Comparison of ENCODE assay signal across 22 mouse cellular contexts in the genomic region with DNA sequence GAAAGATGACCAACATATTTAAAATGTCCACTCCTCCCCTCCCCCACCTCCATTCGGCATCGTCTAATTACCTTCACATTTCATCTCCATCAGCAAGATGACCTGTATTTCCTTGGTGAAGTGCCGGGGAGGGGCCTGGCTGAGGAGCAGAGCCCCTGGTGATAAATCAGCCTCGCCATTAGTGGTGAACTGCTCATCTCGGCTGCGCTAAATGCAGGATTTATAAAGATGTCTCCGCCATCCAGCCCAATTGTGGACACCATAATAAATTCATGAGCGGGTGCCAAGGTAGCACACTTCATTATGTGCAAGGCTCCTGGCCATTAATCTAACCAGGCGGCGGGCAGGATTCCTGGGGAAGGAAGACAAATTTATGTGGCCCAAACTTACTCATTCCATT.
DNase-seq lines count a peak whose midpoint lies in the region; ATAC-seq and TF ChIP-seq lines count a peak whose summit lies in the region.
"Had no signal": no experiment of that assay in that cellular context is flagged by ENCODE, and none has a peak within 500 bp of the region (broad histone marks: within the 10 kb centered on the region; RNA-seq: fewer than 3 reads in every experiment).

No protein-coding gene starts in this region.

- TF ChIP-seq CTCF in intestine, postnatal 0 days (IDR thresholded peaks at IDR 0.05; ENCODE audit: low read depth), result no peak

- no peaks in the 10 kb centered on the region for H3K27me3 ChIP-seq in midbrain, embryonic 14.5 days (ENCODE audit: control insufficient read depth, insufficient read depth, low read length)
- H3K27me3 ChIP-seq in midbrain, embryonic 11.5 days (ENCODE audit: control insufficient read depth, insufficient read depth, low read length), result no peaks in the 10 kb centered on the region
- H3K27me3 ChIP-seq in hindbrain, embryonic 15.5 days, result no peaks in the 10 kb centered on the region
- H3K27me3 ChIP-seq in neural tube, embryonic 12.5 days (replicated peaks), result no peaks in the 10 kb centered on the region
- H3K27me3 ChIP-seq in intestine, postnatal 0 days (replicated peaks; ENCODE audit: control insufficient read depth, insufficient read depth, low read length), result no peaks in the 10 kb centered on the region
- H3K27me3 ChIP-seq in liver, embryonic 11.5 days (replicated peaks; ENCODE audit: control insufficient read depth, insufficient read depth, low read length), result no peaks in the 10 kb centered on the region
- H3K27me3 ChIP-seq: embryonic facial prominence, embryonic 12.5 days; liver, embryonic 12.5 days had no signal

- no peaks in the 10 kb centered on the region for H3K36me3 ChIP-seq in midbrain, embryonic 14.5 days (ENCODE audit: control insufficient read depth, insufficient read depth, low read length)
- H3K36me3 ChIP-seq in midbrain, embryonic 11.5 days (ENCODE audit: control insufficient read depth, insufficient read depth, low read length), result no peaks in the 10 kb centered on the region
- no peaks in the 10 kb centered on the region for H3K36me3 ChIP-seq in hindbrain, embryonic 15.5 days
- H3K36me3 ChIP-seq in neural tube, embryonic 12.5 days, result no peaks in the 10 kb centered on the region
- no peaks in the 10 kb centered on the region for H3K36me3 ChIP-seq in intestine, postnatal 0 days (ENCODE audit: control insufficient read depth, insufficient read depth)
- no peaks in the 10 kb centered on the region for H3K36me3 ChIP-seq in liver, embryonic 11.5 days (ENCODE audit: control insufficient read depth, insufficient read depth, low read length)
- H3K36me3 ChIP-seq: embryonic facial prominence, embryonic 12.5 days; heart, embryonic 10.5 days; liver, embryonic 12.5 days had no signal

- no peaks in the 10 kb centered on the region for H3K9me3 ChIP-seq in midbrain, embryonic 14.5 days (ENCODE audit: control insufficient read depth, low read length)
- H3K9me3 ChIP-seq in midbrain, embryonic 11.5 days (ENCODE audit: control insufficient read depth, low read length), result no peaks in the 10 kb centered on the region
- H3K9me3 ChIP-seq in hindbrain, embryonic 15.5 days, result no peaks in the 10 kb centered on the region
- H3K9me3 ChIP-seq in neural tube, embryonic 12.5 days, result no peaks in the 10 kb centered on the region
- H3K9me3 ChIP-seq in intestine, postnatal 0 days (ENCODE audit: control insufficient read depth), result no peaks in the 10 kb centered on the region
- H3K9me3 ChIP-seq in liver, embryonic 11.5 days (ENCODE audit: control insufficient read depth, low read length), result no peaks in the 10 kb centered on the region
- H3K9me3 ChIP-seq: embryonic facial prominence, embryonic 12.5 days; heart, embryonic 10.5 days; liver, embryonic 12.5 days had no signal

- no peaks in the 10 kb centered on the region; the same call in 1 of the 2 replicates for H3K4me1 ChIP-seq in midbrain, embryonic 14.5 days (ENCODE audit: control insufficient read depth, insufficient read depth, low read length)
- H3K4me1 ChIP-seq in midbrain, embryonic 11.5 days (ENCODE audit: control insufficient read depth, insufficient read depth, low read length), result no peaks in the 10 kb centered on the region
- 0 out of 2 replicates have a peak, but pooled peaks cover 7% of the 10 kb centered on the region for H3K4me1 ChIP-seq in hindbrain, embryonic 15.5 days (replicated peaks)
- 0 out of 2 replicates have a peak, but pooled peaks cover 4% of the 10 kb centered on the region for H3K4me1 ChIP-seq in neural tube, embryonic 12.5 days
- H3K4me1 ChIP-seq in intestine, postnatal 0 days (replicated peaks; ENCODE audit: control insufficient read depth, insufficient read depth, low read length), result no peaks in the 10 kb centered on the region
- no peaks in the 10 kb centered on the region for H3K4me1 ChIP-seq in liver, embryonic 11.5 days (replicated peaks; ENCODE audit: control insufficient read depth, insufficient read depth, low read length)
- H3K4me1 ChIP-seq: embryonic facial prominence, embryonic 12.5 days; heart, embryonic 10.5 days; liver, embryonic 12.5 days had no signal

- H3K4me2 ChIP-seq in midbrain, embryonic 14.5 days (ENCODE audit: low read length), result no peak overlapping the region
- no peak overlapping the region for H3K4me2 ChIP-seq in midbrain, embryonic 11.5 days
- H3K4me2 ChIP-seq in hindbrain, embryonic 15.5 days, result 0 out of 2 replicates have a peak overlapping the region, but pooled peaks have one; percentile 0
- no peak overlapping the region for H3K4me2 ChIP-seq in neural tube, embryonic 12.5 days (replicated peaks)
- H3K4me2 ChIP-seq in intestine, postnatal 0 days (replicated peaks; ENCODE audit: low read depth), result no peak overlapping the region
- no peak overlapping the region for H3K4me2 ChIP-seq in liver, embryonic 11.5 days
- H3K4me2 ChIP-seq: embryonic facial prominence, embryonic 12.5 days; liver, embryonic 12.5 days had no signal

- ATAC-seq in midbrain, embryonic 14.5 days (ENCODE audit: low FRiP score, low TSS enrichment), result no peak
- no peak for ATAC-seq in midbrain, embryonic 11.5 days (ENCODE audit: low FRiP score)
- ATAC-seq in hindbrain, embryonic 15.5 days (ENCODE audit: low FRiP score, low read depth), result no peak
- peak; percentile 77 for ATAC-seq in neural tube, embryonic 12.5 days (ENCODE audit: low FRiP score, low read depth)
- ATAC-seq in intestine, postnatal 0 days, result no peak
- ATAC-seq in liver, embryonic 11.5 days (replicated peaks; ENCODE audit: low FRiP score), result no peak
- ATAC-seq: forebrain, embryonic 14.5 days; liver, embryonic 12.5 days; Patski had no signal

- no peak overlapping the region for H3K4me3 ChIP-seq in midbrain, embryonic 14.5 days (replicated peaks; ENCODE audit: low read depth, low read length)
- no peak overlapping the region for H3K4me3 ChIP-seq in midbrain, embryonic 11.5 days (ENCODE audit: low read depth, low read length)
- no peak overlapping the region for H3K4me3 ChIP-seq in hindbrain, embryonic 15.5 days
- H3K4me3 ChIP-seq in neural tube, embryonic 12.5 days, result no peak overlapping the region
- no peak overlapping the region for H3K4me3 ChIP-seq in intestine, postnatal 0 days (ENCODE audit: low read depth, low read length)
- H3K4me3 ChIP-seq in liver, embryonic 11.5 days (ENCODE audit: low read depth, low read length), result no peak overlapping the region
- H3K4me3 ChIP-seq: embryonic facial prominence, embryonic 12.5 days; erythroblast, embryonic 14.5 days; heart, embryonic 10.5 days; liver, embryonic 12.5 days had no signal

- no peak overlapping the region for H3K27ac ChIP-seq in midbrain, embryonic 14.5 days (replicated peaks; ENCODE audit: low read depth, low read length)
- no peak overlapping the region for H3K27ac ChIP-seq in midbrain, embryonic 11.5 days (ENCODE audit: low read depth, low read length)
- H3K27ac ChIP-seq in hindbrain, embryonic 15.5 days (replicated peaks), result no peak overlapping the region
- H3K27ac ChIP-seq in neural tube, embryonic 12.5 days, result no peak overlapping the region
- H3K27ac ChIP-seq in intestine, postnatal 0 days (ENCODE audit: low read depth, low read length), result no peak overlapping the region
- H3K27ac ChIP-seq in liver, embryonic 11.5 days (ENCODE audit: low read depth, low read length), result no peak overlapping the region
- H3K27ac ChIP-seq: embryonic facial prominence, embryonic 12.5 days; heart, embryonic 10.5 days; liver, embryonic 12.5 days had no signal

- peak; percentile 23 for DNase-seq in midbrain, embryonic 14.5 days
- DNase-seq in midbrain, embryonic 11.5 days (ENCODE audit: low spot score, missing footprints), result no peak
- no peak for DNase-seq in gastrocnemius, postnatal 4 days (ENCODE audit: low spot score in 2 of 2)
- no peak for DNase-seq in liver, embryonic 11.5 days (ENCODE audit: low spot score)
- DNase-seq: adrenal gland, postnatal 10 days; cerebellum, postnatal 36 days; gastrocnemius, postnatal 36 days; heart, postnatal 10 days; kidney, adult 8-10 months; kidney, postnatal 25 days; lung, adult 2 months; lung, postnatal 36 days; right cerebral cortex, adult 18-20 months had no signal

- WGBS in midbrain, embryonic 14.5 days, result 58% methylated on average over 10 of the region's 10 CpGs
- WGBS in midbrain, embryonic 11.5 days, result 84% methylated on average over 10 of the region's 10 CpGs
- WGBS in hindbrain, embryonic 15.5 days, result 42% methylated on average over 10 of the region's 10 CpGs
- WGBS in neural tube, embryonic 12.5 days, result 48% methylated on average over 10 of the region's 10 CpGs
- 58% methylated on average over 10 of the region's 10 CpGs for WGBS in intestine, postnatal 0 days
- WGBS in liver, embryonic 11.5 days, result 73% methylated on average over 10 of the region's 10 CpGs

- H3K9ac ChIP-seq in midbrain, embryonic 14.5 days (replicated peaks; ENCODE audit: low read length), result no peak overlapping the region
- H3K9ac ChIP-seq in midbrain, embryonic 11.5 days (ENCODE audit: low read length), result no peak overlapping the region
- no peak overlapping the region for H3K9ac ChIP-seq in hindbrain, embryonic 15.5 days
- H3K9ac ChIP-seq in neural tube, embryonic 12.5 days, result no peak overlapping the region
- no peak overlapping the region for H3K9ac ChIP-seq in intestine, postnatal 0 days (ENCODE audit: low read depth, low read length)
- H3K9ac ChIP-seq in liver, embryonic 11.5 days (ENCODE audit: low read depth, low read length), result no peak overlapping the region
- H3K9ac ChIP-seq: embryonic facial prominence, embryonic 12.5 days; liver, embryonic 12.5 days had no signal
